Mouse (Mus musculus) right cerebral cortex, postnatal 4 days (tissue): ENCODE measurements around the gene Gm20721.
"Not testable (repeated sequence)": the region's sequence is repeated elsewhere in the genome, so short reads cannot be mapped to it uniquely, and the experiment has no call there.

Experiments used
- DNase-seq: peaks from one replicate; pipeline ENCODE4 v3.0.0-alpha.2; 2022

Gene Gm20721

GRCm38 (mm10) chr2:174346612-174346998 lies at the start of gene Gm20721:
TSS of gene Gm20721 (minus strand) at chr2:174346712.
- no peak for DNase-seq

GRCm38 (mm10) chr2:174393383-174393782 lies 46.9 kb upstream of the Gm20721 start:
- no peak for DNase-seq

- no peak for DNase-seq
These were observed 46.0 kb upstream of the Gm20721 start for GRCm38 (mm10) chr2:174392554-174392953.

- DNase-seq, result no peak
These were observed 45.4 kb upstream of the Gm20721 start for GRCm38 (mm10) chr2:174391936-174392335.

GRCm38 (mm10) chr2:174381021-174381420 lies 34.5 kb upstream of the Gm20721 start:
- no peak for DNase-seq

GRCm38 (mm10) chr2:174366571-174366970 lies 20.1 kb upstream of the Gm20721 start:
- no peak for DNase-seq

GRCm38 (mm10) chr2:174359656-174360055 lies 13.1 kb upstream of the Gm20721 start:
- no peak for DNase-seq

GRCm38 (mm10) chr2:174358516-174358915 lies 12.0 kb upstream of the Gm20721 start:
- no peak for DNase-seq

- DNase-seq, result not testable (repeated sequence)
These were observed 622 bp upstream of the Gm20721 start for GRCm38 (mm10) chr2:174346999-174347668.

- no peak for DNase-seq
These were observed 1.5 kb downstream of the Gm20721 start for GRCm38 (mm10) chr2:174344996-174345395.

GRCm38 (mm10) chr2:174344003-174344655 lies 2.4 kb downstream of the Gm20721 start:
- peak; percentile 81 for DNase-seq

- no peak for DNase-seq
These were observed 2.9 kb downstream of the Gm20721 start for GRCm38 (mm10) chr2:174343566-174343965.

GRCm38 (mm10) chr2:174342793-174343400 lies 3.6 kb downstream of the Gm20721 start:
- DNase-seq, result no peak

GRCm38 (mm10) chr2:174340893-174341580 lies 5.5 kb downstream of the Gm20721 start:
- DNase-seq, result no peak

GRCm38 (mm10) chr2:174340229-174340892 lies 6.2 kb downstream of the Gm20721 start:
- no peak for DNase-seq

- no peak for DNase-seq
These were observed 6.8 kb downstream of the Gm20721 start for GRCm38 (mm10) chr2:174339701-174340100.

- DNase-seq, result no peak
These were observed 9.2 kb downstream of the Gm20721 start for GRCm38 (mm10) chr2:174337275-174337674.

GRCm38 (mm10) chr2:174334415-174334814 lies 12.1 kb downstream of the Gm20721 start:
- DNase-seq, result no peak

- DNase-seq, result no peak
These were observed 13.1 kb downstream of the Gm20721 start for GRCm38 (mm10) chr2:174333239-174333890.

- DNase-seq, result no peak
These were observed 15.1 kb downstream of the Gm20721 start for GRCm38 (mm10) chr2:174331282-174332030.

- peak; percentile 65 for DNase-seq
These were observed 15.8 kb downstream of the Gm20721 start for GRCm38 (mm10) chr2:174330616-174331191.
